Mouse (Mus musculus) bone marrow macrophage, adult 2 months (primary cell): Measurements from ENCODE around the gene Exoc7. TPM values are rescaled to one million over a fixed set of nuclear protein-coding genes. Genes with fewer than 3 reads are reported as not detected.

Experiments used
- H3K27ac ChIP-seq: 2 replicates; pipeline ENCODE4 v1.5.1; 2012; ENCODE audit warnings: low read depth, low read length; ENCODE audit not compliant: insufficient read depth
- H3K4me1 ChIP-seq: 2 replicates; pipeline ENCODE4 v1.6.1; 2012; ENCODE audit warnings: low read length; ENCODE audit not compliant: control insufficient read depth, insufficient read depth
- H3K4me3 ChIP-seq: 2 replicates; pipeline ENCODE4 v1.5.1; 2012; ENCODE audit warnings: mild to moderate bottlenecking, low read length, moderate library complexity; ENCODE audit not compliant: insufficient read depth
- CTCF ChIP-seq: IDR thresholded peaks from 2 replicates; pipeline ENCODE4 v1.5.1; 2012; ENCODE audit warnings: low read depth, mild to moderate bottlenecking, low read length, moderate library complexity
- POLR2A ChIP-seq: IDR thresholded peaks from 2 replicates; pipeline ENCODE4 v1.6.1; 2012; ENCODE audit warnings: mild to moderate bottlenecking, low read depth, low read length, borderline replicate concordance
- polyA plus RNA-seq: library from polyadenylated mRNA; stranded (reverse); fragments of >200 nt; gene quantifications from 2 replicates; pipeline ENCODE4 v1.2.4, GENCODE M21; 2012; ENCODE audit not compliant: missing spikeins, insufficient read depth, insufficient read length

The Exoc7 gene
- polyA plus RNA-seq, 1 experiment, result 88.2 TPM

DNA sequence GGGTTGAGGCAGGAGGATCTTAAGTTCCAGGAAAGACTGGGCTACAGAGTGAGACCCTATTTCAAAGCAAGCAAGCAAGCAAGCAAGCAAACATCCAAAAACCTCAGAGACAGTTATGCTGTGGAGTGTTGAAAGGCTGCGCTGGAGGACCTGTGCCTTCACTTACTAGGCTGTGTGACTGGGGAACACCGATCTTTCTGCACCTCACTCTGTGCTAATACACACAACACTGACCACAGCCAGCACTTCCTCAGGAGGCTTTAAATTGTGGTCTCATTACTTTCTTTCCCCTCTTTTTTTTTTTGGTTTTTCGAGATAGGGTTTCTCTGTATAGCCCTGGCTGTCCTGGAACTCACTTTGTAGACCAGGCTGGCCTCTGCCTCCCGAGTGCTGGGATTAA lies 41.2 kb downstream of the Exoc7 start:
- H3K4me1 ChIP-seq, result peaks cover 4% of the 10 kb centered on the region
- no peak overlapping the region for H3K27ac ChIP-seq
- no peak for TF ChIP-seq POLR2A
- TF ChIP-seq CTCF, result no peak
- no peak overlapping the region for H3K4me3 ChIP-seq

GRCm38 (mm10) chr11:116265352-116265751 lies 41.7 kb downstream of the Exoc7 start:
- TF ChIP-seq POLR2A, result no peak
- TF ChIP-seq CTCF, result no peak
- no peak overlapping the region for H3K4me3 ChIP-seq
- peaks cover 4% of the 10 kb centered on the region for H3K4me1 ChIP-seq
- no peak overlapping the region for H3K27ac ChIP-seq

DNA sequence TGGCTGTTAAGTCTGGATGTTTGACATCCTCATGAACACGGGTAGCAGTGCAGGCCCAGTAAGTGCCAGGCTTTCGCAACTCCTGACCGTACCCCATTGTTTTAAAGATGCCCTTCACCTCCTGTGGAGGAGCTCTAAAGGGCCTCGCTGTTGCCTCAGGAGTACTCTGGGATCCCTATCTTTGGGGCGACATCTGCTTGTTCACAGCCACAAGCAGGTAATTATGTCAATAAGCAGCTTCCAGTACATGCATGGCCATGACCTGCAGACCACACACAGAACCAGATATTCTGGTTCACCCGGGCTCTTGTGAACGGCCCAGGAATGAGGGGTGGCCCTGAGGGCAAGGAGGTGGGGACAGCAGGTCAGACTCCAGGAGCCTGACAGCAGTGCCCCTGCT lies 46.8 kb downstream of the Exoc7 start:
- Histone ChIP-seq H3K4me1 (peaks cover 3% of the 10 kb centered on the region), H3K4me3 (no peak overlapping the region), H3K27ac (no peak overlapping the region)
- TF ChIP-seq CTCF (no peak), POLR2A (no peak)

DNA sequence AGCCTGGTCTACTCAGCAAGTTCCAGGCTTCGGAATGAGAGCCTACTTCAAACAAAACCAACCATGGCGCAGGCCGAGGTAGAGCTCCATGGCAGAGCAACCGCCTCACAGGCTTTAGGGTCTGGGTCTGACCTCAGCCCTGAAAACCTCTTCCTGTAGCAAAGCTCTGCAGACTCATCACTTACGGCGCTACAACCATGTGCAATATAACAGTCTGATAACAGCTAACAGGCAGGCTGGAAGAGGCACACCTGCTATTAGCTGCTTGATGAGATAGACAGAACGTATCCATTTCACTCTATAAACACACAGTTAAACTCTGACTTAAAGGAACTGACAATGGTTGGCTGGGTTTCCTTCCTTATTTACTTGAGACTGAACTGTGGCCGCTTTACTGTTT lies 47.6 kb downstream of the Exoc7 start:
- no peak overlapping the region for H3K27ac ChIP-seq
- TF ChIP-seq POLR2A (no peak), CTCF (no peak)
- peaks cover 11% of the 10 kb centered on the region for H3K4me1 ChIP-seq
- no peak overlapping the region for H3K4me3 ChIP-seq

GRCm38 (mm10) chr11:116255982-116256675 lies 50.9 kb downstream of the Exoc7 start:
- no peak overlapping the region for H3K4me3 ChIP-seq
- H3K4me1 ChIP-seq, result peaks cover 11% of the 10 kb centered on the region
- TF ChIP-seq POLR2A (no peak), CTCF (no peak)
- H3K27ac ChIP-seq, result no peak overlapping the region

- Histone ChIP-seq H3K27ac (no peak overlapping the region), H3K4me3 (no peak overlapping the region), H3K4me1 (peaks cover 11% of the 10 kb centered on the region)
- TF ChIP-seq POLR2A (no peak), CTCF (no peak)
These were observed 51.7 kb downstream of the Exoc7 start for GRCm38 (mm10) chr11:116255090-116255981.

DNA sequence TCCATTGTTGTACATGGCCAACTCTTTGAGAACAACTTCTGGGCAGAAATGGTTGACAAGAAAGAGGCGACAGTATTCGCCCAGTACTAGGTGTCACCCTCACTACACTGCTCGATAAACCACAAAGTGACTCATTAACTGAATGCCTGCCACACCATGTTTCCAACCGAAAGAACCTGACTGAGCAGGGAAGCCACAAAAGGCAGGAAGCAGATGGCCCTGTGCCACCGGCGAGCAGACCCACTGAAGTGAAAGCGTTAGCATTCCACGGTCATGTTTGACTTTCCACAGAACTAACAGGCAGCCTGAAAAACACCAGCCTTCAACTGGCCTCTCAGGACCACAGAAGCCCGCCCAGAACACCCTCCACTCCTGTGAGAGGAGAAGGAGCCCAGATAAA lies 52.4 kb downstream of the Exoc7 start:
- TF ChIP-seq POLR2A (no peak), CTCF (no peak)
- no peak overlapping the region for H3K4me3 ChIP-seq
- peaks cover 11% of the 10 kb centered on the region for H3K4me1 ChIP-seq
- no peak overlapping the region for H3K27ac ChIP-seq

- no peak for TF ChIP-seq CTCF
- TF ChIP-seq POLR2A, result no peak
- Histone ChIP-seq H3K27ac (no peak overlapping the region), H3K4me1 (peaks cover 11% of the 10 kb centered on the region), H3K4me3 (no peak overlapping the region)
These were observed 53.9 kb downstream of the Exoc7 start for GRCm38 (mm10) chr11:116253076-116253600.

DNA sequence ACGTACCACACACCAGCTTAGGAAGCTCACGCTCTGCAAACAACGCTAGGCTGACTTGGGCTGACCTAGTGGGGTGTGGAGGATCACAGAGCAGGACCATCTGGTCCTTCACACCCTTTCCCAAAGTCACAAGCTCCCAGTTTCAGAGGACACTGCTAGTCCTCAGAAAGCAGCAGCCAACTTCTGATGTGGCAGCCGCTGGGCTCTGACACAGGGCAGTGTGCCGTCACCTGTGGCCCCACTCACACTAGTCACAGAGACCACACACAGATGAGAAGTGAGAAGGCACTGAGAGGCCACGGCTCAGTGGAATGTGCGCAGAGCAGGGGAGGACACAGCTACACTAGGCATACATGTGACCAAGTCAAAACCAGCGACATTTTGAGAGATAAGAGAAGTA lies 56.1 kb downstream of the Exoc7 start:
- no peak overlapping the region for H3K27ac ChIP-seq
- no peak for TF ChIP-seq CTCF
- TF ChIP-seq POLR2A, result no peak
- H3K4me1 ChIP-seq, result peaks cover 11% of the 10 kb centered on the region
- H3K4me3 ChIP-seq, result no peak overlapping the region

DNA sequence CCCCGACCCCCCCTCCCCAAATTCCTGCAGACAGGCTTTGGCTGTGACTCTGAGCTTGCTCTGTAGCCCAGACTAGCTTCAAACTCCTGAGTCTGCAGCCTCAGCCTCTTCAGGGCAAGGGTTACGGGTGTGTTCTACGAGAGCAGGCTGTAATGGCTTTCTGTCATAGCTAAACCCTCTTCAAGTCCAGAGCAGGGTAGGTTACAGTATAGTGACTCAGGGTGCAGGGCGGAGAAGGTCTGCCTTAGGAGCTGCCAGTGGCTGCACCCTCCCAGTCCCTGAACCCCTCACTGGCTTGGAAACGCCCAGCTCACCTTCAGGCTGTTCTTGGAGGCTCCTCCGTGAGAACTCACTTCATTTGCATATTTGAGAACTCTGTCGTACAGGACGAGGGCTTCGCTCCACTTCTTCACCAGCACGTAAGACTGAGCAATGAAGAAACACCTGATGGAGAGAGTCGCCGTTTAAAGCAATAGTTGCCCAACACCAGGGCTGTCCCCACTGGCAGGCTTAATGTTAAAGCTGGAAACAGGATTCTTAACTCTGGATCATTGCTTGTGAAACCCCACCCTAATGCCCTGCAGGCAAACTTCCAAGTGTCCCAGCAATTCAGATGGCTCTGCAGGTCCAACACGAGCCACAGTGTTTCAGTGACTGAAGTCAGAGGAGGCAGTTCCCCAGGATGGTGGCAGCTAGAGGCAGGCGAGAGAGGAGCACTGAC lies 59.4 kb downstream of the Exoc7 start:
- TF ChIP-seq POLR2A (no peak), CTCF (no peak)
- H3K4me3 ChIP-seq, result no peak overlapping the region
- H3K27ac ChIP-seq, result no peak overlapping the region
- H3K4me1 ChIP-seq, result no peaks in the 10 kb centered on the region
